Mouse (Mus musculus) liver, embryonic 14.5 days (tissue): ENCODE data around the gene Ell3.
"Not testable (repeated sequence)": the region's sequence is repeated elsewhere in the genome, so short reads cannot be mapped to it uniquely, and the experiment has no call there.

ENCODE experiments used
- CTCF ChIP-seq: IDR thresholded peaks from 2 replicates; pipeline ENCODE4 v1.5.1; 2016; ENCODE audit warnings: antibody characterized with exemption, low read depth, control low read depth
- EP300 ChIP-seq: IDR thresholded peaks from 2 replicates; pipeline ENCODE4 v1.6.1; 2016; ENCODE audit warnings: antibody characterized with exemption, low read depth

DNA sequence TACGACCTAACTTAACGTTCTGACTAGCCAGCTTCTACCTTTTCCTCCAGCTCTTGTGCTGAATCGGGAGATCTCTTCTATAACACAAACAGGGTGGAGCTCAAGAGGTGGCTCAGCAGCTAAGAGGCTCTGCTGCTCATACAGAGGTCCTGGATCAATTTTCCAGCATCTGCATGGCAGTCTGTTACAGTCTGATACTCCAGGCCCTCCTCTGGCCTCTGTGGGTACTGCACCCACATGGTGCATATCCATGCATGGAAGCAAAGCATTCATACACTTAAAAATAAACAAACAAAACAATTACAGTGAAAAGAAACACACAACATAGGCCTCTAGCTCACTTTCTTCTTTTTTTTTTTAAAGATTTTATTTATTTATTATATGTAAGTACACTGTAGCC, 28.7 kb upstream of the Ell3 start:
- TF ChIP-seq CTCF: peak; percentile 14; the same call in 1 of the 2 replicates
- not testable (repeated sequence) for TF ChIP-seq EP300
